Mouse (Mus musculus) thymus, adult 18-20 months (tissue): Measurements from ENCODE around the gene Igf2bp2.

Experiments used
- DNase-seq, 2 experiments: peaks; one replicate each; pipeline ENCODE4 v3.0.0; 2022; ENCODE audit warnings: mixed read lengths in 2 of 2

Igf2bp2 gene

GRCm38 (mm10) chr16:22162512-22163455 is at the start of gene Igf2bp2:
Gene Igf2bp2, minus strand, starts transcription at chr16:22163299.
- DNase-seq: peak in 1 of 2 experiments; percentile 6

DNA sequence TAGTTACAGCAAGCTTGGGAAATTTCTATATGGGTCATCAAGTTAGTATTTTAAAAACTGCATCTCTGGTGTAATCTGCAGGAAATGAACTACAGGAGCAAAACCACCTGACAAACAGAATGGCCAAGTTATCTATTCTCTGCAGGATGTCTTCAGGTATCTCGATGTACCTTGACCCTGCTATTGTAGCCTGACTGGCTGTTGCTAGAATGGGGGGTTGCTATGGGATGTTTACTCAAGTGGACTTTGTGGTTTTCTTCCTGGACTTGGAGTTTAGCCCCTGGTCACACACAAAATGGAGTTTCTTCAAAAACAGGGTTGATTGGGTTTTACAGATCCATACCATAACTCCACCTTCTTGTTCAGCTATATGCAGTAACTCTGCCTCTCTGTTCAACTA is 40.4 kb upstream of the Igf2bp2 start:
- no peak for DNase-seq

GRCm38 (mm10) chr16:22201858-22202257 is 38.8 kb upstream of the Igf2bp2 start:
- no peak for DNase-seq

GRCm38 (mm10) chr16:22200476-22200875 is 37.4 kb upstream of the Igf2bp2 start:
- DNase-seq: no peak

DNA sequence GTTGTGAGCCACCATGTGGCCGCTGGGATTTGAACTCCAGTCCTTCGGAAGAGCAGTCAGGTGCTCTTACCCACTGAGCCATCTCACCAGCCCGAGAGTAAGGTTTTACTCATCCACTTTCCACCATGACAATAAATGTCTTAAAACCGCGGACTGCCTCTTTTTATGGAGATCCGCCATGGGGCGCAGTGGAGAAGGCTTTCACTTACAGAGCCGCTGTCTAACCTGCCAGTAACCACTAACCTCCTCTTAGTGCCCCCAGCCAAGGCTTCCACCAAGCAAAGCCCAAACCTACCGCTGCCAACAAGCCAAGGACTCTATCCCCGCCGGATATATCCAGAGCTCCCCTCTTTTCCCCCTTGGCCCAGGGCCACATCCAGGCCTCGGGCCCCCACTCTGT is 24.3 kb upstream of the Igf2bp2 start:
- DNase-seq: no peak

GRCm38 (mm10) chr16:22185411-22185810 is 22.3 kb upstream of the Igf2bp2 start:
- DNase-seq: no peak

- no peak for DNase-seq
Measured at GRCm38 (mm10) chr16:22184113-22184512, 21.0 kb upstream of the Igf2bp2 start.

DNA sequence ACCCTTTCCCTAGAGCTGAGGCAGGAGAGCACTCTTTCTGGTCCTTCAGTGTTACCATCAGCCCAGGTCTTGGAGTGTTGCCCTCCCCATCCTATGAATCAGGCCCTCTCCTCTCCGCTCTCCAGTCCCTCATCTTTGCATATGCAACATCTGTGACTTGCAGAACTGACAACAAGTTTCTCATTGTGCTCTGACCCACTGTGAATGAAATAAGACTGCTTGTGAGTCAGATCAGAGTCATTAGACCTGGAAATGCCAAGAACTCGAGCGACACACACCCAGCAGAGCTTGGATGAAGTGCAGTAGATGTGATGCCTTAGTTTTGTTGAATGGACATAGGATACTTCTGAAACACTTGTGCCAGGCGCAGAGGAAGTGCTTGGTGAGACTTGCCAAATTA is 19.2 kb upstream of the Igf2bp2 start:
- no peak for DNase-seq

DNA sequence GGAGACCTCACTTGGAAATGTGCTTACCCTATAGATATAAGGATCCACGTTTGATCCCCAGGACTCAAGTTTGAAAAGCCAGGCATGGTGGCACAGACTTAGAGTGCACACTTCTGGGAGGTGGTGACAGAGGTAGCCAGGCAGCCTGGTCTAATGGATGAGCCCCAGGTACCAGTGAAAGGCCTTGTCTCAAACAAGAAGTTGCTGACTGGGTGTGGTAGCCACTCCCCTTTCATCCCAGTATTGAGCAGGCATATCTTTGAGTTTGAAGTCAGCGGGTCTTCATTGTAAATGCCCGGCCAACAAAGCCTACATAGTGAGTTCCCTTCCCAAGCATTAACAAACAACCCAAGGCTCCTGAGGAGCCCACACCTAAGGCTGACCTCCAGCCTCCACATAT is 15.7 kb upstream of the Igf2bp2 start:
- DNase-seq: no peak

- no peak for DNase-seq
Measured at GRCm38 (mm10) chr16:22177999-22178398, 14.9 kb upstream of the Igf2bp2 start.

DNA sequence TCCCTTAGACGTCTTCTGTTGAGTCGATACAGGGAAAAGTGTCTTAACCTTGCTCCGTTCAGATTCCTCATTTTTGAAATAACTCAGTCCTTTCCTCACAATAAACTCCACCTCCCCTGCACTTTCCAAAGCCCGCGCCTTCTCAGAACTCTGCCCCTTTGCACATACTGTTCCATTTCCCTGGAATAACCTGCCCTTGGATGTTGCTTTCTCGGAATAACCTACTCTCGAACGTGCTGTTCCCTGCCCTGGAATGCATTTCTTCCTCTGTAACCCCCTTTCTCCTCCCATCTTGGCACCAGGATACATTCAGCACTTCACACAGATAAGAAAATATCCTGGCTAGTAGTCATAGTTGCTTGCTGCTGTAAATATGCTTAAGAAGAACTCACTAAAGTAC is 5.6 kb upstream of the Igf2bp2 start:
- no peak for DNase-seq

DNA sequence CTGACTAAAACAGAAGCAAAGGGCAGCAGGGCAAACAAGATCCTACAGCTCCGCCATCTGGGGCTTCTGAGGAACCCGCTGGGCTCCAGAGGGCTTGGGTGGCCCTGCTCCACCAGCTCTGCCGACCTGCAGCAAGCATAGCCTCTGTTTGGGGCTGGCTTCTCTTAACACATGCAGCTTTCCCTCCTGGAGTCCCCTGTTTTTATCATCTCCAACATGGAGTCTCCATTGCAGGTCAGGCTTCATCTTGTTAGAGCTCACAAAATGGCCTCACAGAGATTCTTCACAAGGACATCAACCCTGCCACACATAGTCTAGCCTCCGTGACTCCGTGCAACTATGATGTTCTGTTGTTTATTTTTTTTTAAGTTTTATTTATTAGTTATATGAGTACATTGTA is 2.5 kb upstream of the Igf2bp2 start:
- no peak for DNase-seq

- no peak for DNase-seq
Measured at GRCm38 (mm10) chr16:22164446-22164845, 1.3 kb upstream of the Igf2bp2 start.

GRCm38 (mm10) chr16:22163456-22163851 is 355 bp upstream of the Igf2bp2 start:
- no peak for DNase-seq

DNA sequence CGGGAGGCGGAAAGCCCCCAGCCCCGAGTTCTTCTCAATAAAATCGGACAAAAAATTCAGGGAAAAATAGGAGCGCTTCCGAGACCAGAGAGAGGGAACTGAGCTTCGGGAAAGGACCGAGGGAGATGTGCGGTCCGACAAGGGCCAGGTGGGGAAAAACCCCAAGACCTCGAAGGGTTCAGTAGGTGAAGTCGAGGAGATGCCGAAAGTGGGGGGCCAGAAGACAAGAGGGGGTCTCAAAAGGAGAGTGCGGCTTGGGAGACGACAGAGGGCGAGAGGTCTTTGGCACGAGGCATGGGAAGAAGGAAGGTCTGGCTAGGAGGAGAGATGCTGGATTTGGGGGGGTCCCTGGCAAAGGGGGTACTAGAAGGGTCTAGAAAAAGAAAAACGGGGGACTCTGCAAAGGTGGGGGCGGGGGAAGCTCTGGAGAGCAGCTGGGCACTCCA is 1.0 kb downstream of the Igf2bp2 start:
- no peak for DNase-seq

- DNase-seq: no peak
Measured at GRCm38 (mm10) chr16:22161351-22162065, 1.6 kb downstream of the Igf2bp2 start.

GRCm38 (mm10) chr16:22160386-22161145 is 2.5 kb downstream of the Igf2bp2 start:
- no peak for DNase-seq

GRCm38 (mm10) chr16:22152941-22153444 is 10.1 kb downstream of the Igf2bp2 start:
- DNase-seq: no peak

- no peak for DNase-seq
Measured at GRCm38 (mm10) chr16:22151706-22152315, 11.3 kb downstream of the Igf2bp2 start.

DNA sequence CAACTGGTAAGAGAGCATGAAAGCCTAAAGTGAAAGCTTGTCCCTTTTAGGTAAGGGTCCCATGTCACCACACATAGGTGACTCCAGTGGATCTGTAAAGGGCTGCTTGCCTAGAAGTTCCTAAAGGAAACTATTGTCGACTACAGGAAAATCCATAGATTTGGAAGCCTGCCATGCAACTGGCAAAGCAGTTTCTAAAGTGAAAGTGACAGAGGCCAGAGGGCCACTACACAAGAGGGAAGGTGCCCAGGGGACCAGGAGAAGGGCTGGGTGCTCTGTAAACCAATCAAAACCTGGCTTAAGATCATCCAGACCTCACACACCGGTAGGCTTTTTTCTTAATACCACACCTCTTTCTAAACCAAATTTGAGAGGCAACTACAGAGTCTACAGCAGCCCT is 12.7 kb downstream of the Igf2bp2 start:
- no peak for DNase-seq

- no peak for DNase-seq
Measured at GRCm38 (mm10) chr16:22149659-22150345, 13.3 kb downstream of the Igf2bp2 start.

- no peak for DNase-seq
Measured at GRCm38 (mm10) chr16:22149076-22149475, 14.0 kb downstream of the Igf2bp2 start.
